Mouse (Mus musculus) liver, postnatal 0 days (tissue): ENCODE data around the gene Creb3l2.

ENCODE experiments used
- CTCF ChIP-seq: sonication (generic); IDR thresholded peaks from 2 replicates; pipeline ENCODE4 v1.5.1; 2016; ENCODE audit warnings: antibody characterized with exemption, low read depth
- EP300 ChIP-seq: IDR thresholded peaks from 2 replicates; pipeline ENCODE4 v1.6.1; 2016; ENCODE audit warnings: antibody characterized with exemption, low read depth, mild to moderate bottlenecking

DNA sequence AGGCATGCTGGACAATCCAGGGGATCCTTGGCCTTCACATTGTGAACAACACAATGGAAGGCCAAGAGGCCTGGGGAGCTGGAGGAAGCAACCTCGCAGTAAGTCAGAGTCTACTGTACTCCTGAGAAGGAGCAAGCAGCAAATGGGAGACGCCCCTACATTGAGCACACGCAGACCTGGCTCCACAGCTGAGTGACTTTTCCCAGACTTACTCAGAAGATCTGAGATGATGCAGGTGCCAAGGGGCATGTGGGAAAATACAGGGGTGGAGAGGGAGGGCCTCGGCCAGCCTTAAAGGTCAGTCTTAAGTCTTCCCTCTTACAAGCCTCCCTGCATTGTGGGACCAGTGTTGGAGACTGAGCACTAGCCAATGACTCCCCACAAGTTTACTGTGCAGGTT, 25.2 kb downstream of the Creb3l2 start:
- TF ChIP-seq CTCF (no peak), EP300 (no peak)
